Mouse (Mus musculus) C2C12 (cell line): ENCODE data around the gene Arhgef6. TPM values are rescaled to one million over a fixed set of nuclear protein-coding genes. Genes with fewer than 3 reads are reported as not detected.

Source experiments
- H3K27me3 ChIP-seq: one replicate; pipeline ENCODE4 v1.6.1; 2011; ENCODE audit not compliant: control insufficient read depth, insufficient read depth, insufficient read length
- H3K36me3 ChIP-seq: one replicate; pipeline ENCODE4 v1.6.1; 2011; ENCODE audit not compliant: control insufficient read depth, insufficient read depth
- H3K4me3 ChIP-seq: one replicate; pipeline ENCODE4 v1.5.1; 2011; ENCODE audit warnings: mild to moderate bottlenecking, control low read depth; ENCODE audit not compliant: poor library complexity, insufficient read depth, severe bottlenecking
- H3K79me2 ChIP-seq: one replicate; pipeline ENCODE4 v1.6.1; 2011; ENCODE audit not compliant: control insufficient read depth, insufficient read depth
- H3K79me3 ChIP-seq: one replicate; pipeline ENCODE4 v1.6.1; 2011; ENCODE audit warnings: low read depth, control low read depth
- H3ac ChIP-seq: one replicate; pipeline ENCODE3; 2011; ENCODE audit warnings: low read depth; ENCODE audit not compliant: control insufficient read depth, insufficient read length
- CEBPB ChIP-seq: IDR thresholded peaks from one replicate; pipeline ENCODE4 v1.6.1; 2011; ENCODE audit warnings: low read depth, mild to moderate bottlenecking, control low read depth, moderate library complexity
- CTCF ChIP-seq: IDR thresholded peaks from one replicate; pipeline ENCODE4 v1.5.1; 2011; ENCODE audit not compliant: control insufficient read depth, insufficient read depth, insufficient read length
- FOSL1 ChIP-seq: IDR thresholded peaks from one replicate; pipeline ENCODE4 v1.8.0; 2011; ENCODE audit warnings: mild to moderate bottlenecking, low read length; ENCODE audit not compliant: poor library complexity, insufficient read depth, severe bottlenecking
- MAX ChIP-seq: IDR thresholded peaks from one replicate; pipeline ENCODE4 v1.6.1; 2011; ENCODE audit warnings: mild to moderate bottlenecking, control low read depth
- MYOD1 ChIP-seq: IDR thresholded peaks from one replicate; pipeline ENCODE4 v1.6.1; 2011; ENCODE audit warnings: low read depth; ENCODE audit not compliant: control insufficient read depth, insufficient read length
- MYOG ChIP-seq: IDR thresholded peaks from one replicate; pipeline ENCODE4 v1.6.1; 2011; ENCODE audit not compliant: control insufficient read depth, insufficient read length; ENCODE audit errors: extremely low read depth
- USF1 ChIP-seq: IDR thresholded peaks from one replicate; pipeline ENCODE4 v1.6.1; 2011; ENCODE audit warnings: low read depth, mild to moderate bottlenecking, control low read depth, moderate library complexity
- polyA plus RNA-seq: library from polyadenylated mRNA; unstranded; fragments of >200 nt; fragmentation: generic; extraction: Trizol; gene quantifications from one replicate; pipeline ENCODE4 v1.2.1, GENCODE M21; 2012; ENCODE audit warnings: missing spikeins

Gene Arhgef6
- polyA plus RNA-seq, 1 experiment, result 1.3 TPM

- H3K36me3 ChIP-seq, result no peaks in the 10 kb centered on the region
- H3ac ChIP-seq, result no peak overlapping the region
- H3K79me2 ChIP-seq, result no peaks in the 10 kb centered on the region
- TF ChIP-seq CEBPB, result no peak
- no peak for TF ChIP-seq USF1
- no peak for TF ChIP-seq MYOD1
- TF ChIP-seq MAX, result no peak
- no peak for TF ChIP-seq CTCF
- TF ChIP-seq MYOG, result no peak
- TF ChIP-seq FOSL1, result no peak
- no peaks in the 10 kb centered on the region for H3K79me3 ChIP-seq
- H3K4me3 ChIP-seq, result no peak overlapping the region
- no peaks in the 10 kb centered on the region for H3K27me3 ChIP-seq
Measured at GRCm38 (mm10) chrX:57335313-57335712, 3.2 kb downstream of the Arhgef6 start.

- H3ac ChIP-seq, result no peak overlapping the region
- no peak overlapping the region for H3K4me3 ChIP-seq
- no peaks in the 10 kb centered on the region for H3K36me3 ChIP-seq
- TF ChIP-seq MYOG, result no peak
- no peak for TF ChIP-seq CTCF
- TF ChIP-seq CEBPB, result no peak
- TF ChIP-seq FOSL1, result no peak
- no peak for TF ChIP-seq MYOD1
- no peak for TF ChIP-seq MAX
- no peak for TF ChIP-seq USF1
- H3K27me3 ChIP-seq, result peaks cover 3% of the 10 kb centered on the region
- no peaks in the 10 kb centered on the region for H3K79me2 ChIP-seq
- H3K79me3 ChIP-seq, result no peaks in the 10 kb centered on the region
Measured at GRCm38 (mm10) chrX:57327668-57328338, 10.7 kb downstream of the Arhgef6 start.

GRCm38 (mm10) chrX:57326487-57327221 is 11.9 kb downstream of the Arhgef6 start:
- H3K79me2 ChIP-seq, result no peaks in the 10 kb centered on the region
- TF ChIP-seq MAX (no peak), CTCF (no peak), MYOG (no peak), CEBPB (no peak), FOSL1 (no peak), USF1 (no peak), MYOD1 (no peak)
- H3K27me3 ChIP-seq, result peaks cover 3% of the 10 kb centered on the region
- H3K4me3 ChIP-seq, result no peak overlapping the region
- no peaks in the 10 kb centered on the region for H3K36me3 ChIP-seq
- H3ac ChIP-seq, result no peak overlapping the region
- no peaks in the 10 kb centered on the region for H3K79me3 ChIP-seq

- TF ChIP-seq FOSL1 (no peak), MYOG (no peak), MAX (no peak), CTCF (no peak), CEBPB (no peak), USF1 (no peak), MYOD1 (no peak)
- Histone ChIP-seq H3K79me3 (no peaks in the 10 kb centered on the region), H3K27me3 (peaks cover 3% of the 10 kb centered on the region), H3K79me2 (no peaks in the 10 kb centered on the region), H3K36me3 (no peaks in the 10 kb centered on the region), H3ac (no peak overlapping the region), H3K4me3 (no peak overlapping the region)
Measured at GRCm38 (mm10) chrX:57325861-57326461, 12.6 kb downstream of the Arhgef6 start.

- peaks cover 3% of the 10 kb centered on the region for H3K27me3 ChIP-seq
- no peaks in the 10 kb centered on the region for H3K79me2 ChIP-seq
- H3K79me3 ChIP-seq, result no peaks in the 10 kb centered on the region
- no peak overlapping the region for H3K4me3 ChIP-seq
- no peaks in the 10 kb centered on the region for H3K36me3 ChIP-seq
- no peak overlapping the region for H3ac ChIP-seq
- TF ChIP-seq USF1, result no peak
- TF ChIP-seq CTCF, result no peak
- TF ChIP-seq MYOD1, result no peak
- no peak for TF ChIP-seq MYOG
- TF ChIP-seq MAX, result no peak
- no peak for TF ChIP-seq CEBPB
- TF ChIP-seq FOSL1, result no peak
Measured at GRCm38 (mm10) chrX:57324891-57325290, 13.6 kb downstream of the Arhgef6 start.
